Mouse (Mus musculus): ENCODE measurements around the gene Ascl3.

Gene Ascl3

GRCm38 (mm10) chr7:109710069-109710468 lies 21.5 kb downstream of the Ascl3 start:
- no peak for DNase-seq (ENCODE audit: low read depth, low spot score)

GRCm38 (mm10) chr7:109708961-109709382 lies 22.6 kb downstream of the Ascl3 start:
- DNase-seq (ENCODE audit: low read depth, low spot score): no peak

- peak; percentile 56 for DNase-seq (ENCODE audit: low read depth, low spot score)
Measured at GRCm38 (mm10) chr7:109707023-109707785, 24.3 kb downstream of the Ascl3 start.

- no peak for DNase-seq (ENCODE audit: low read depth, low spot score)
Measured at GRCm38 (mm10) chr7:109704461-109704860, 27.1 kb downstream of the Ascl3 start.

- no peak for DNase-seq (ENCODE audit: low read depth, low spot score)
Measured at GRCm38 (mm10) chr7:109704016-109704377, 27.5 kb downstream of the Ascl3 start.

GRCm38 (mm10) chr7:109703190-109704015 lies 28.1 kb downstream of the Ascl3 start, which contains the start of the genes St5 and Akip1:
TSS of gene St5 (minus strand) at chr7:109703605.
TSS of gene Akip1 (plus strand) at chr7:109703690.
- DNase-seq (ENCODE audit: low read depth, low spot score): peak; percentile 98

GRCm38 (mm10) chr7:109702721-109703120 lies 28.8 kb downstream of the Ascl3 start:
- DNase-seq (ENCODE audit: low read depth, low spot score): peak; percentile 51

GRCm38 (mm10) chr7:109700213-109700612 lies 31.3 kb downstream of the Ascl3 start:
- DNase-seq (ENCODE audit: low read depth, low spot score): peak; percentile 86

GRCm38 (mm10) chr7:109695339-109695726 lies 36.2 kb downstream of the Ascl3 start:
- DNase-seq (ENCODE audit: low read depth, low spot score): peak; percentile 90

- DNase-seq (ENCODE audit: low read depth, low spot score): peak; percentile 59
Measured at GRCm38 (mm10) chr7:109694576-109695338, 36.8 kb downstream of the Ascl3 start.

- DNase-seq (ENCODE audit: low read depth, low spot score): no peak
Measured at GRCm38 (mm10) chr7:109690961-109691360, 40.6 kb downstream of the Ascl3 start.

GRCm38 (mm10) chr7:109690101-109690500 lies 41.4 kb downstream of the Ascl3 start:
- DNase-seq (ENCODE audit: low read depth, low spot score): no peak

- DNase-seq (ENCODE audit: low read depth, low spot score): no peak
Measured at GRCm38 (mm10) chr7:109686585-109687128, 44.9 kb downstream of the Ascl3 start.

GRCm38 (mm10) chr7:109680879-109681278 lies 50.6 kb downstream of the Ascl3 start:
- peak; percentile 38 for DNase-seq (ENCODE audit: low read depth, low spot score)

- no peak for DNase-seq (ENCODE audit: low read depth, low spot score)
Measured at GRCm38 (mm10) chr7:109680284-109680683, 51.2 kb downstream of the Ascl3 start.

All from ES-CJ7 (cell line).